Mouse (Mus musculus): ENCODE data around the gene Higd1a. TPM values are rescaled to one million over a fixed set of nuclear protein-coding genes. Genes with fewer than 3 reads are reported as not detected.
A peak's percentile ranks its signal among the peaks of the same experiment; 100 is the strongest.

Higd1a gene
- polyA plus RNA-seq, 1 experiment, result not detected

DNA sequence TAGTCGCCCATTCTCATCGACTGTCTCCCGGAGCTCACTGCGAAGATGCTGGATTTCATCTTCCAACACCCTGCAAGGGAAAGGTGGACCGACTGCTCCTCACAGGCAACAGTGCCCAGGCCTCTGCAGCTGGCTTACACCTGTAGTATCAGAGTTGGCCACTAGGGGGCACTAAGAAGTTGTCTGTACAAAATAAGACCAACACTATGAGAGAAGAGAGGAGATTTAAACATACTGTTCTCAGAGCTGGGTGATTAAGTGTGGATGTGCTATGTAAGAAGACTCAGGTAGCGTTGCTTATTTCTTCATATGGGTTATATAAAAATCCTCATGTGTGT, 27.2 kb downstream of the Higd1a start:
- Histone ChIP-seq H3K27ac (ENCODE audit: insufficient read depth, low read depth, low read length) (no peak overlapping the region), H3K4me3 (ENCODE audit: insufficient read depth, low read depth, low read length) (no peak overlapping the region), H3K4me1 (ENCODE audit: control insufficient read depth, insufficient read depth, low read length) (peaks cover 19% of the 10 kb centered on the region)
- peak; percentile 54; the same call in 1 of the 2 replicates for TF ChIP-seq CTCF (IDR thresholded peaks at IDR 0.05; ENCODE audit: insufficient read depth, low read depth, low read length)
- TF ChIP-seq POLR2A (IDR thresholded peaks at IDR 0.05; ENCODE audit: insufficient read depth, low read depth, low read length), result no peak
- 22% methylated on average over 6 of the region's 6 CpGs for WGBS

DNA sequence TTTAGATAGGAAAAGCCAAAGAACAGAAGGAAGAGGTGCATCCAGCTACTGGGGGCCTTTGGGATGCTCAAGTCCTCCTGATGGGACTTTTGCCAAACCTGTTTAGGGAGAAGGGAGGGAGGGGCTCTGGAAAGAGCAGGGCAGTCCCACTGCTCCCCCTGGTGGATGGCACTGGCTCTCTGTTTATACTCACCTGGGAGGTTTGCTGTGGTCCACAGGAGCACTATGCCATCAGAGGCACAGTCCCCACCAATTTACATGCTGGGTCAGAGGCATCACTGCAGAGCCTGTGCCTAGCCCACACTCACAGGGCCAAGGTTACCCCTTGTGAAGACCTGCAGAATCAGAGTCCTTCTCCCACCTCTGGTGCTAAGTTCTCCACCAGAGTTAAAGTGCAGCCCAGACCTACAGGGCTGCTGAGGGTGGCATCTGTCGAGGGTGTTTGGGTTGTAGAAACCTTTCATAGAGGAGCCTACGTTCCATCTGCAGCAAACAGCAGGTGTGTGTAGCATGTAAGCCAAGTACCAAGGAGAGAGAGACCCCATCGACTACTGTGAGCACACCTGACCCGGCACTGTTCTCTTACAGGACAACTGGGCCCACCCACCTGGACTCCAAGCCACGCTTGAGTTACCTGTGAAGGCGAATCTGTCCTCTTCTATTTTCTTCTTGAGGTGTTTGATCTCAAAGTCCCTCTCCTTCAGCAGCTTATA, 27.8 kb downstream of the Higd1a start:
- Histone ChIP-seq H3K4me1 (ENCODE audit: control insufficient read depth, insufficient read depth, low read length) (peaks cover 19% of the 10 kb centered on the region), H3K27ac (ENCODE audit: insufficient read depth, low read depth, low read length) (no peak overlapping the region), H3K4me3 (ENCODE audit: insufficient read depth, low read depth, low read length) (no peak overlapping the region)
- WGBS, result 78% methylated on average over 6 of the region's 6 CpGs
- TF ChIP-seq POLR2A (IDR thresholded peaks at IDR 0.05; ENCODE audit: insufficient read depth, low read depth, low read length), result no peak
- peak; percentile 63; the same call in 1 of the 2 replicates for TF ChIP-seq CTCF (IDR thresholded peaks at IDR 0.05; ENCODE audit: insufficient read depth, low read depth, low read length)

GRCm38 (mm10) chr9:121829270-121829992, 28.7 kb downstream of the Higd1a start:
- WGBS, result 75% methylated on average over 7 of the region's 7 CpGs
- Histone ChIP-seq H3K4me3 (ENCODE audit: insufficient read depth, low read depth, low read length) (no peak overlapping the region), H3K27ac (ENCODE audit: insufficient read depth, low read depth, low read length) (no peak overlapping the region), H3K4me1 (ENCODE audit: control insufficient read depth, insufficient read depth, low read length) (peaks cover 19% of the 10 kb centered on the region)
- TF ChIP-seq POLR2A (IDR thresholded peaks at IDR 0.05; ENCODE audit: insufficient read depth, low read depth, low read length), result no peak
- TF ChIP-seq CTCF (IDR thresholded peaks at IDR 0.05; ENCODE audit: insufficient read depth, low read depth, low read length), result no peak

DNA sequence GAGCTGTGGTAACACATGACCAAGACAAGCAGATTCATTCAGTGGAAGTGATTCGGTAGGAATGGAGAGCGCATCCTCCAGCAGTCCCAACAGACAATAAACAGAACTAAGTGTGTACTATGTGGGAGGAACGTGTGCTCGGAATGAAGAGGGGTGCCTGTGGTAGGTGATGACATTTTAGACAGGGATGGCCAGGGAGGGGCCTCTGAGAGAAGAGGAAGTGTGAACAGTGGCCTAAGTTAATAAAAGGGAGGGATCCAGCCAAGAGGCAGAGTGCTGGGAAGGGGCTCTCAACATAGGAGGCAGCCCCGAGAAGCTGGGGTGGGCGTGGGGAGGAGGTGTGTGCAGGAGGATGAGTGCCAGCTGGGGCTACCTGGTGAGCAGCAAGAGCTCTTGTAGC, 29.8 kb downstream of the Higd1a start:
- Histone ChIP-seq H3K4me3 (ENCODE audit: insufficient read depth, low read depth, low read length) (no peak overlapping the region), H3K4me1 (ENCODE audit: control insufficient read depth, insufficient read depth, low read length) (peaks cover 19% of the 10 kb centered on the region), H3K27ac (ENCODE audit: insufficient read depth, low read depth, low read length) (no peak overlapping the region)
- WGBS, result 65% methylated on average over 6 of the region's 6 CpGs
- no peak for TF ChIP-seq POLR2A (IDR thresholded peaks at IDR 0.05; ENCODE audit: insufficient read depth, low read depth, low read length)

DNA sequence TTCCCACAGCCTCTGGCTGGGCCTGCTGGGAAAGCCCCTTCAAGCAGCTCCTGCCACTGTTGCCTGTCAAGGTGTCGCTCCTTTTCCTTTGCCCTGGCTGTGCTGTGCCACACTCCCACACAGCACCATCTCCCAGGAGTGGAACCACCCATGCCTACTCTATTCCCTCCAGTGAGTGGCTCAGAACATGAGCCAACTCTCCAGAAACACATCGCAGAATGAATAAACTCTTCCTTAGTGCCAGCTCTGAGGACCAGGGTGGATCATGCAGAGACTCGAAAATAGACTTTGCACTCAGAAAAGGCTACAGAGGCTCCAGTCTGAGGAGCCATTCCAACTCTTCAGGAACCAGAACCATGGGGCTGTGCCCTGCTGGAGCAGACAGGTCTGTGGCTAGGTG, 31.8 kb downstream of the Higd1a start:
- H3K27ac ChIP-seq (ENCODE audit: insufficient read depth, low read depth, low read length), result no peak overlapping the region
- no peak for TF ChIP-seq POLR2A (IDR thresholded peaks at IDR 0.05; ENCODE audit: insufficient read depth, low read depth, low read length)
- TF ChIP-seq CTCF (IDR thresholded peaks at IDR 0.05; ENCODE audit: insufficient read depth, low read depth, low read length), result no peak
- 48% methylated on average over 3 of the region's 3 CpGs for WGBS

GRCm38 (mm10) chr9:121823991-121824390, 34.2 kb downstream of the Higd1a start:
- TF ChIP-seq POLR2A (IDR thresholded peaks at IDR 0.05; ENCODE audit: insufficient read depth, low read depth, low read length) (no peak), CTCF (IDR thresholded peaks at IDR 0.05; ENCODE audit: insufficient read depth, low read depth, low read length) (no peak)
- H3K27ac ChIP-seq (ENCODE audit: insufficient read depth, low read depth, low read length), result no peak overlapping the region
- H3K4me3 ChIP-seq (ENCODE audit: insufficient read depth, low read depth, low read length), result no peak overlapping the region
- H3K4me1 ChIP-seq (ENCODE audit: control insufficient read depth, insufficient read depth, low read length), result peaks cover 33% of the 10 kb centered on the region
- 65% methylated on average over 7 of the region's 7 CpGs for WGBS

More for the DNA sequence above, 31.8 kb downstream of the Higd1a start:
- Histone ChIP-seq H3K4me3 (ENCODE audit: insufficient read depth, low read depth, low read length) (no peak overlapping the region), H3K4me1 (ENCODE audit: control insufficient read depth, insufficient read depth, low read length) (peaks cover 25% of the 10 kb centered on the region)

GRCm38 (mm10) chr9:121823051-121823450, 35.1 kb downstream of the Higd1a start:
- H3K4me1 ChIP-seq (ENCODE audit: control insufficient read depth, insufficient read depth, low read length), result peaks cover 33% of the 10 kb centered on the region
- no peak for TF ChIP-seq POLR2A (IDR thresholded peaks at IDR 0.05; ENCODE audit: insufficient read depth, low read depth, low read length)
- no peak for TF ChIP-seq CTCF (IDR thresholded peaks at IDR 0.05; ENCODE audit: insufficient read depth, low read depth, low read length)
- 85% methylated on average over 1 of the region's 1 CpGs for WGBS
- H3K27ac ChIP-seq (ENCODE audit: insufficient read depth, low read depth, low read length), result no peak overlapping the region
- no peak overlapping the region for H3K4me3 ChIP-seq (ENCODE audit: insufficient read depth, low read depth, low read length)

GRCm38 (mm10) chr9:121822585-121822991, 35.6 kb downstream of the Higd1a start:
- TF ChIP-seq POLR2A (IDR thresholded peaks at IDR 0.05; ENCODE audit: insufficient read depth, low read depth, low read length) (no peak), CTCF (IDR thresholded peaks at IDR 0.05; ENCODE audit: insufficient read depth, low read depth, low read length) (no peak)
- Histone ChIP-seq H3K4me3 (ENCODE audit: insufficient read depth, low read depth, low read length) (no peak overlapping the region), H3K27ac (ENCODE audit: insufficient read depth, low read depth, low read length) (no peak overlapping the region), H3K4me1 (ENCODE audit: control insufficient read depth, insufficient read depth, low read length) (peaks cover 33% of the 10 kb centered on the region)
- 40% methylated on average over 6 of the region's 6 CpGs for WGBS

DNA sequence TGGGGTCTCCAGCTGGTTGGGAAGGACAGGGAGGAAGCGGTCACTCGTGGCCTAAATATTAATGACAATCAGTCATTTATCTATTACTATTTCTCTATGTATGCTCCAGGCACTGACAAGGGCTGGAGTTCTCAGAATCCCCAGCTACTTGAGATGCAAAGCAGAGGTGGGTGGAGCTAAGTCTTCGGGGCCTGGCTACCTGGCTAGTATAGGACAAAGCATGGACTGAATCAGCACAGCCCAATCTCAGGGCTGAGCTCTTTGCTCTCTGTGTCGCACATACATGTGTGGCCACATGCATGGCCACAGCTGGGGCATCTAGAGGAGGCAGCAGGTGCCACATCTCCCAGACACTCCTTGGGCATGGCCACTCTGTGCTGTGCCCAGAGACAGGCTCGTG, 37.4 kb downstream of the Higd1a start:
- Histone ChIP-seq H3K27ac (ENCODE audit: insufficient read depth, low read depth, low read length) (no peak overlapping the region), H3K4me1 (ENCODE audit: control insufficient read depth, insufficient read depth, low read length) (peaks cover 20% of the 10 kb centered on the region), H3K4me3 (ENCODE audit: insufficient read depth, low read depth, low read length) (no peak overlapping the region)
- WGBS, result 86% methylated on average over 5 of the region's 5 CpGs
- TF ChIP-seq CTCF (IDR thresholded peaks at IDR 0.05; ENCODE audit: insufficient read depth, low read depth, low read length) (no peak), POLR2A (IDR thresholded peaks at IDR 0.05; ENCODE audit: insufficient read depth, low read depth, low read length) (no peak)
